Mouse (Mus musculus): ENCODE measurements around the gene Fancc.

DNA sequence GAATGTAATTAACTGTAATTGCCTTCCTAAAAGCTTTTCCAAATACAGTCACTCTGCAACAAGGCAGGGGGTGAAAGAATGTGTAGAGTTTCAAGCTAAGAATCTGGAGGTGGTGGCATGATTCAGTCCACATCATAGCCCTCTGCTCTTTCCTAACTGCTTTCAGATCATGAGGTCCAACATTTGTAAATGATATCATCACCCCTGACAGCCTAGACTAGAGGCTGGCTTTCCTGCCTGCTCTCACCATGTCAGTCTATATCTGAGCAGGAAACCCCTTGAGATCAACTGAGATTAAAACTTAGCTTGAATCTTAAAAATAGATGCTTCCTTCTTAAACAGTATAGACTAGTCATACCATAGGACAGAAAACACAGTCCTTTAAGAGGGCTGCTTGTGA lies 75.9 kb downstream of the Fancc start:
- TF ChIP-seq CTCF (IDR thresholded peaks at IDR 0.05; ENCODE audit: low read depth, low read length) (no peak), POLR2A (IDR thresholded peaks at IDR 0.05; ENCODE audit: extremely low read depth, insufficient read depth, low read length) (no peak)
